Mouse (Mus musculus): ENCODE data around the gene Cfap298.

GRCm38 (mm10) chr16:90903300-90903699 lies 31.6 kb downstream of the Cfap298 start:
- TF ChIP-seq POLR2A (IDR thresholded peaks at IDR 0.05; ENCODE audit: borderline replicate concordance, low read depth, low read length), result no peak
- no peak for TF ChIP-seq CTCF (IDR thresholded peaks at IDR 0.05; ENCODE audit: low read depth, low read length)
